Mouse (Mus musculus) lung, embryonic 14.5 days (tissue): Measurements from ENCODE around the gene Pipox. TPM values are rescaled to one million over a fixed set of nuclear protein-coding genes. Genes with fewer than 3 reads are reported as not detected.

ENCODE experiments used
- ATAC-seq: fragments of 200-750 bp; cut with Nextera tagmentation; 2 replicates; pipeline ENCODE4 v1.8.0; 2017; ENCODE audit warnings: mild to moderate bottlenecking, moderate TSS enrichment, moderate library complexity; ENCODE audit not compliant: insufficient read depth
- DNase-seq: peaks from one replicate; pipeline ENCODE4 v3.0.0-alpha.2; 2015
- H3K27ac ChIP-seq: fragments of 300-500 bp; sonication (generic); 2 replicates; pipeline ENCODE4 v1.5.1; 2014; ENCODE audit warnings: low read depth, mild to moderate bottlenecking, moderate library complexity
- H3K27me3 ChIP-seq: fragments of 300-500 bp; sonication (generic); 2 replicates; pipeline ENCODE4 v1.6.1; 2014; ENCODE audit warnings: low read length, control low read depth; ENCODE audit not compliant: insufficient read depth
- H3K36me3 ChIP-seq: fragments of 300-500 bp; sonication (generic); 2 replicates; pipeline ENCODE4 v1.6.1; 2014; ENCODE audit warnings: control low read depth; ENCODE audit not compliant: insufficient read depth
- H3K4me1 ChIP-seq: fragments of 300-500 bp; sonication (generic); 2 replicates; pipeline ENCODE4 v1.6.1; 2014; ENCODE audit warnings: antibody characterized with exemption, control low read depth; ENCODE audit not compliant: insufficient read depth
- H3K4me2 ChIP-seq: fragments of 300-500 bp; sonication (generic); 2 replicates; pipeline ENCODE4 v1.6.1; 2014; ENCODE audit warnings: mild to moderate bottlenecking
- H3K4me3 ChIP-seq: fragments of 300-500 bp; sonication (generic); 2 replicates; pipeline ENCODE4 v1.5.1; 2014; ENCODE audit warnings: low read depth, low read length
- H3K9ac ChIP-seq: fragments of 300-500 bp; sonication (generic); 2 replicates; pipeline ENCODE4 v1.6.1; 2014
- H3K9me3 ChIP-seq: fragments of 300-500 bp; sonication (generic); 2 replicates; pipeline ENCODE4 v1.6.1; 2016; ENCODE audit warnings: low read depth, low read length, control low read depth
- CTCF ChIP-seq: IDR thresholded peaks from 2 replicates; pipeline ENCODE4 v1.5.1; 2016; ENCODE audit warnings: antibody characterized with exemption, low read depth
- WGBS: fragments of 180-500 bp; shearing (Covaris S2); extraction: QIAGEN DNeasy Blood & Tissue Kit; methylation state at CpG from one replicate; pipeline ENCODE4 v1.1.7; 2014; 5-methylcytosine and 5-hydroxymethylcytosine counted together
- polyA plus RNA-seq: library from polyadenylated mRNA; unstranded; fragments of >200 nt; fragmentation: Nextera tagmentation; extraction: Ambion mirVana; gene quantifications from 2 replicates; pipeline ENCODE4 v1.2.1, GENCODE M21; 2014

Gene Pipox
- polyA plus RNA-seq, 1 experiment from 2014 or later, result 1.6 TPM

DNA sequence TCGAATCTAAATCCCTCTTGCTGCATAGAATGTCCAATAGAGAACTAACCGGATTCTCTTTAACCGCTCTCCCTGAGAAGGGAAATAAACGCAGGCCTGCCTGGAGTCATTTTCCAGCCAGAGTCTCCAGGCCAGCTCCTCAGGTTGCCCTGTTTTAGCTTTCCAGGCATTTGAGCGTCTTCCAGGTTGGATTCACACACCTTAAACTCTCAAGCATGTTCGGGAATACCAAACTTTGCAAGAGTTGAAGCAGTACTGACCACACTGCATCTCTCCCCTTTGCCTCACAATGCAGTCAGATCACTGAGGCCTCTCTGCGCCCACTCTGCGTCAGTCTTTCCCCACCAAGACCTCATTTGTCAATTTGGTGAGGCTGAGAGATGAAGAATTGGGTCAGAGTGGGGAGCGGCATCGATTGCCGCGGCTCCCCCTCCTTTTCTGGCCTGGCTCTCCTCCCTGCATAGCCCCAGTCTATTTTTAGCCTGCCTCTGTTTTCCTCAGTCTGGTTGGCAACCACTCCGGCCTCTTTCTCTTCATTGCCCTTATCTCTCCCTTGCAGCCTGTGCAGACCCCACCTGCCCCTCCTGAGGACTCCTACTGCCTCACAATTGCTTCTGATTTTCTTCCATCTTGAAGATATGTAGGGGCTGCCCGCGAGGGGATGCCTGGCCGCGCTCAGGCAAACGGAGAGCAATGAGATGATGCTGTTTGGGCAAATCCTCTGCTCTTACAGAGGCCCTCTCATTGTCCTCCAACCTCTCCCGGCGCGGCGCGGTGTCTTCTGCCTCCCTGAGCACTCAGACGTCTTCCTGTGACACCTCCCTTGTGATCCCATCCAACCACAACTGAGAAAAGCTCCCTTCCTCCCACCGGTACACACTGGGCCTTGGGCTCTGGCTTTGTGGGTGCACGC, 17.8 kb downstream of the Pipox start:
- no peak overlapping the region for H3K4me2 ChIP-seq
- no peak overlapping the region for H3K9ac ChIP-seq
- peaks cover 12% of the 10 kb centered on the region for H3K4me1 ChIP-seq
- DNase-seq (no peak), ATAC-seq (no peak; the same call in 1 of the 2 replicates)
- no peaks in the 10 kb centered on the region for H3K9me3 ChIP-seq
- no peak overlapping the region for H3K4me3 ChIP-seq
- TF ChIP-seq CTCF, result no peak
- no peaks in the 10 kb centered on the region for H3K27me3 ChIP-seq
- 48% methylated on average over 26 of the region's 26 CpGs for WGBS
- H3K36me3 ChIP-seq, result no peaks in the 10 kb centered on the region
- 0 out of 2 replicates have a peak overlapping the region, but pooled peaks have one; percentile 22 for H3K27ac ChIP-seq

- H3K4me1 ChIP-seq, result peaks cover 12% of the 10 kb centered on the region
- H3K4me3 ChIP-seq, result no peak overlapping the region
- no peaks in the 10 kb centered on the region for H3K9me3 ChIP-seq
- ATAC-seq (no peak), DNase-seq (no peak)
- no peak overlapping the region for H3K9ac ChIP-seq
- no peaks in the 10 kb centered on the region for H3K36me3 ChIP-seq
- no peak for TF ChIP-seq CTCF
- no peak overlapping the region for H3K4me2 ChIP-seq
- 66% methylated on average over 5 of the region's 5 CpGs for WGBS
- no peaks in the 10 kb centered on the region for H3K27me3 ChIP-seq
- H3K27ac ChIP-seq, result no peak overlapping the region
These were observed 18.6 kb downstream of the Pipox start for GRCm38 (mm10) chr11:77875269-77875668.

DNA sequence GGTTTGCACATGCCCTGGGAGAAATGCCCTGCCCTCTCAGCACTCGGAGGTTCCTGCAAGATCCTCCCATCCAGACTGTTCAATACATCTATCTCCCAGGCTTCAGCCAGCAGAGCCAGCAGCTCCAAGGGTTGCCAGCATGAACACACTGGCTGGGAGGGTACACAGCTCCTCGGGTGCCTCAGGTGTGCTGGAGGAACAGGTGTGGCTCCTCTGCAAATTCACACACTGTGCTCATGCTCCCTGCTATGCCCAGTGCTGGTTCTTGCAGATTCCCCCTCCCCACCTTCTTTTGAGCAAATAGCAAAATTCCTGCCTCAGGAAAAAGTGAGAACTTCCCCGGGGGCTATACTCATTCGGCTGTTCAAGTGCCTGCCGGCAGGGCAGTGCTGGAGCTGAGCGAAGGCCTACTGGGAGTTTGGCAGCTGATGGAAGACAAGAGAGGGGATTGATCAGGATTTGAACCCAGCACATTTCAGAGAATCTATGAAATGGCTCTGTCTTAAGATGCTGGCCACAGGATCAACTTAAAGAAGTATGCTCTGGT, 19.1 kb downstream of the Pipox start:
- Histone ChIP-seq H3K36me3 (no peaks in the 10 kb centered on the region), H3K27me3 (no peaks in the 10 kb centered on the region), H3K9ac (no peak overlapping the region), H3K9me3 (no peaks in the 10 kb centered on the region), H3K4me3 (no peak overlapping the region), H3K27ac (no peak overlapping the region), H3K4me2 (no peak overlapping the region), H3K4me1 (peaks cover 12% of the 10 kb centered on the region)
- ATAC-seq, result 0 out of 2 replicates have a peak, but pooled peaks have one; percentile 44
- DNase-seq, result no peak
- 48% methylated on average over 6 of the region's 6 CpGs for WGBS
- no peak for TF ChIP-seq CTCF

- no peak overlapping the region for H3K4me2 ChIP-seq
- no peaks in the 10 kb centered on the region for H3K9me3 ChIP-seq
- no peak overlapping the region for H3K4me3 ChIP-seq
- H3K27me3 ChIP-seq, result 0 out of 2 replicates have a peak, but pooled peaks cover 3% of the 10 kb centered on the region
- no peaks in the 10 kb centered on the region for H3K36me3 ChIP-seq
- H3K27ac ChIP-seq, result no peak overlapping the region
- 52% methylated on average over 3 of the region's 3 CpGs for WGBS
- DNase-seq (no peak), ATAC-seq (no peak)
- no peak overlapping the region for H3K9ac ChIP-seq
- TF ChIP-seq CTCF, result no peak
- peaks cover 12% of the 10 kb centered on the region for H3K4me1 ChIP-seq
These were observed 20.8 kb downstream of the Pipox start for GRCm38 (mm10) chr11:77873116-77873515.

DNA sequence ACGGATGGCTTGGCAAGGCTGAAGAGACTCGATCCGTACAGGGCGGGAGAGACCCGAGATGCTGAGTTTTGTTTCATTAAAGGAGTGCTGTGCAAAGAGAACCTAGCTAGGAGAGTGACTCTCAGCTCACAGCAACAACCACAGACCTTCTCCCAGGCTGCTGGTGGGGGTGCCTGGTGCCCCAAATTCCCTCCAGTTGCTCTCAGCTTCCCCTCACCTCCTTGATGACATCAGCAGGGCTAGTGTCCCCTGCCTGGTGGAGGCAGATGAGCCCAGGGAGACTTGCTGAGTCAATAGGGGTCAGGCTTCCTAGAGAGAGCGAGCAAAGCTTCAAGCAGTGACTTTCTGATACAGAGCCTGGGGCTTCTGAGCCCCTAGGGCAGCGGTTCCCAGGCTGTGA, 21.2 kb downstream of the Pipox start:
- no peaks in the 10 kb centered on the region for H3K9me3 ChIP-seq
- H3K27ac ChIP-seq, result no peak overlapping the region
- no peak for TF ChIP-seq CTCF
- H3K4me2 ChIP-seq, result peak overlapping the region; percentile 35; the same call in 1 of the 2 replicates
- no peak overlapping the region for H3K4me3 ChIP-seq
- H3K9ac ChIP-seq, result no peak overlapping the region
- H3K36me3 ChIP-seq, result no peaks in the 10 kb centered on the region
- 0 out of 2 replicates have a peak, but pooled peaks cover 3% of the 10 kb centered on the region for H3K27me3 ChIP-seq
- WGBS, result 9% methylated on average over 7 of the region's 7 CpGs
- H3K4me1 ChIP-seq, result peaks cover 14% of the 10 kb centered on the region
- DNase-seq (no peak), ATAC-seq (no peak)

- H3K36me3 ChIP-seq, result no peaks in the 10 kb centered on the region
- DNase-seq (no peak), ATAC-seq (no peak)
- WGBS, result 7% methylated on average over 11 of the region's 11 CpGs
- H3K9ac ChIP-seq, result no peak overlapping the region
- no peak overlapping the region for H3K4me3 ChIP-seq
- 0 out of 2 replicates have a peak, but pooled peaks cover 3% of the 10 kb centered on the region for H3K27me3 ChIP-seq
- no peak overlapping the region for H3K27ac ChIP-seq
- H3K4me1 ChIP-seq, result peaks cover 13% of the 10 kb centered on the region
- H3K4me2 ChIP-seq, result peak overlapping the region; percentile 35; the same call in 1 of the 2 replicates
- no peaks in the 10 kb centered on the region for H3K9me3 ChIP-seq
- peak; percentile 27 for TF ChIP-seq CTCF
These were observed 21.7 kb downstream of the Pipox start for GRCm38 (mm10) chr11:77872236-77872635.

DNA sequence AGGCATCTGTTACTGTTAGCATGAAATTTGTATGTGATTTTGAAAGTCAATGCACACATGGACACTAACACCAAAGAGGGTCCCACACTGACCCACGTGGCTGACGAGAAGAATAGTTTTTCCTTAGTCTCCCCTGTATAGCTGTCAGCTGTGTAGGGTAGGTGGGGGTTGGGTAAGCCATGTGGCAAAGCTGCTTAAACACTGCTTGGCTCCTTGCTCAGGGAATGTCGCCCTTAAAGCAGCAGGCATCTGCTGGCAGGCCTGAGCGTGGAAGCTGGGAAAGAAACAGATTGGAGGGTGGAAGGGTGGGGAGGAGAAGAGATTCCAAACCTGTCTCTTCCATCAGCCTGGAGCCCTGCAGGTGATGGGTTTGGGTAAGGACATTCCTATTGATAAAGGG, 22.5 kb downstream of the Pipox start:
- H3K4me3 ChIP-seq, result no peak overlapping the region
- H3K4me1 ChIP-seq, result peaks cover 5% of the 10 kb centered on the region
- no peak for TF ChIP-seq CTCF
- 35% methylated on average over 4 of the region's 4 CpGs for WGBS
- H3K27ac ChIP-seq, result no peak overlapping the region
- ATAC-seq (no peak), DNase-seq (no peak)
- 0 out of 2 replicates have a peak, but pooled peaks cover 3% of the 10 kb centered on the region for H3K27me3 ChIP-seq
- H3K9ac ChIP-seq, result no peak overlapping the region
- no peak overlapping the region for H3K4me2 ChIP-seq
- no peaks in the 10 kb centered on the region for H3K9me3 ChIP-seq
- H3K36me3 ChIP-seq, result no peaks in the 10 kb centered on the region
